Mouse (Mus musculus): ENCODE measurements at regions not wholly inside any gene's neighbourhood (a gene's known extent, or its start where the extent isn't known, plus 50 kb on each side); places are given as distances from the start of the nearest gene placed in this dataset.

- no peaks in the 10 kb centered on the region for H3K27me3 ChIP-seq (ENCODE audit: control insufficient read depth, insufficient read depth, low read length)
- no peak overlapping the region for H3K9ac ChIP-seq (ENCODE audit: low read length)
- no peaks in the 10 kb centered on the region for H3K36me3 ChIP-seq (ENCODE audit: control insufficient read depth, insufficient read depth)
- no peaks in the 10 kb centered on the region for H3K4me1 ChIP-seq (ENCODE audit: control insufficient read depth, insufficient read depth, low read length)
- H3K4me2 ChIP-seq (ENCODE audit: low read depth, low read length), result no peak overlapping the region
- WGBS, result 50% methylated on average over 1 of the region's 1 CpGs
- H3K27ac ChIP-seq (ENCODE audit: low read length), result no peak overlapping the region
- no peak for ATAC-seq (replicated peaks; ENCODE audit: extremely low read depth, insufficient read depth, low FRiP score)
- no peaks in the 10 kb centered on the region for H3K9me3 ChIP-seq (replicated peaks; ENCODE audit: control insufficient read depth, low read length)
- no peak overlapping the region for H3K4me3 ChIP-seq (ENCODE audit: low read length)
These were observed 55.4 kb upstream of the Fam84a start for GRCm38 (mm10) chr12:14207288-14207687.

DNA sequence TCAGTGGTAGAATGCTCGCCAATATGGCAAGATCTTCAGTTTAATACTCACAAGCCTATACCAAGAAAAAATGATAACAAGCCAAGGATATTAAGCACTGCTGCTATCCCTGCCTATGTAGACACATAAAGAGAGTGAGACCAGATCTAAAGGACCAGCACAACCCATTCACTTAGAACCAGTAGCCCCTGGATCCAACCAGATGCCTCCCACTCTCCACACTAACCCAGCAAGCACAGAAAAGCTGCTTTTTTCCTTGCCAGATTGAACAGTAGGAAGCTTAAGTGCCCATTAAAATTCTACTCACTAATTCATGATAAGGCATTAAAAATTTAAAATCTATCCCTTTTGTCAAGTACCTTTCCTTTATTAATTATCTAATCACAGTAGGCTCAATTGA lies 52.6 kb upstream of the Fam84a start:
- ATAC-seq (replicated peaks; ENCODE audit: extremely low read depth, insufficient read depth, low FRiP score), result no peak

More for the DNA sequence above, 52.6 kb upstream of the Fam84a start:
- no peaks in the 10 kb centered on the region for H3K36me3 ChIP-seq (ENCODE audit: control insufficient read depth, insufficient read depth)
- no peak overlapping the region for H3K4me3 ChIP-seq (ENCODE audit: low read length)
- H3K27me3 ChIP-seq (ENCODE audit: control insufficient read depth, insufficient read depth, low read length), result no peaks in the 10 kb centered on the region
- H3K9me3 ChIP-seq (replicated peaks; ENCODE audit: control insufficient read depth, low read length), result no peaks in the 10 kb centered on the region
- WGBS, result 76% methylated on average over 1 of the region's 1 CpGs
- no peak overlapping the region for H3K27ac ChIP-seq (ENCODE audit: low read length)
- H3K9ac ChIP-seq (ENCODE audit: low read length), result no peak overlapping the region
- H3K4me2 ChIP-seq (ENCODE audit: low read depth, low read length), result no peak overlapping the region
- no peaks in the 10 kb centered on the region for H3K4me1 ChIP-seq (ENCODE audit: control insufficient read depth, insufficient read depth, low read length)
